Mouse (Mus musculus) spleen, postnatal 4 days (tissue): ENCODE measurements around the gene Lrsam1.
A peak's percentile ranks its signal among the peaks of the same experiment; 100 is the strongest.
"Not testable (repeated sequence)": the region's sequence is repeated elsewhere in the genome, so short reads cannot be mapped to it uniquely, and the experiment has no call there.

Source experiments
- DNase-seq, 2 experiments: peaks; one replicate each; pipeline ENCODE4 v3.0.0; 2022; ENCODE audit warnings: low spot score in 2 of 2

The Lrsam1 gene

DNA sequence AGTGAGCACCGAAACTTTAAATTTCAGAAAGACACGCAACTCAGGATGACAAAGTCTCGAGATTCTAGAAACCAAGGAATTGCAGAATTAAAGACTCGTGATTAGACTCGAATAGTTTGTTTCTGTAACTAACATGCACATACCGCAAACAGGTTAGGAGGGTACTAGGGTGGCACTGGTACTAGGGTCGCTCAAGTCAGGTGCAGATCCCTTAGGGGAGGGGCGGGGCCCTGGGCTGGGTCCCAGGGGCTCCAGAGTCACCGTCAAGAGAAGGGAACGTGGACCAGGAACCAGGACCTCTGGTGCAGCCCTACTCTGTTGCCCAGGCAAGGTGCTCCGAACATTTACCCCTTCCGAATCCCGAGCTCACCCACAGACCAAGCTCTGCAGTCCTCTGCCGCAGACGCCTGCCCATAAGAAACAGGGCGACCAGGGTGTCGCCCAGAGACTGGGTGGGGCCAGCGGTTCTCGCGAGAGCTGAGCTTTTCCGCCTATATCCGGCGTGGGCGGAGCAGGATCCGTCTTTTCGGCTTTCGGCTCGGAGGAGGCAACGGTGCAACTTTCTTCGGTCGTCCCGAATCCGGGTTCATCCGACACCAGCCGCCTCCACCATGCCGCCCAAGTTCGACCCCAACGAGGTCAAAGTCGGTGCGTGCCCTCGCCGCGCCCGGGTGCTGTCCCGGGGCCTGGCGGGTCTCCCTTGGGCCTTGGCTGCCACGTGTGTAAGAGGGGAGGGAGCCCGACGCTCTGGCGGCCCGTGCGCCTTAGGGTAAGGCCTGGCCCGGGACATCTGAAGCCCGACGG, at the start of gene Lrsam1, which contains the start of gene Rpl12:
TSS of gene Lrsam1 (minus strand) at position 423 of the 804 bp plus-strand sequence.
TSS of gene Rpl12 (plus strand) at position 368 of the 804 bp plus-strand sequence.
- DNase-seq = peak; percentile 94 to 98

DNA sequence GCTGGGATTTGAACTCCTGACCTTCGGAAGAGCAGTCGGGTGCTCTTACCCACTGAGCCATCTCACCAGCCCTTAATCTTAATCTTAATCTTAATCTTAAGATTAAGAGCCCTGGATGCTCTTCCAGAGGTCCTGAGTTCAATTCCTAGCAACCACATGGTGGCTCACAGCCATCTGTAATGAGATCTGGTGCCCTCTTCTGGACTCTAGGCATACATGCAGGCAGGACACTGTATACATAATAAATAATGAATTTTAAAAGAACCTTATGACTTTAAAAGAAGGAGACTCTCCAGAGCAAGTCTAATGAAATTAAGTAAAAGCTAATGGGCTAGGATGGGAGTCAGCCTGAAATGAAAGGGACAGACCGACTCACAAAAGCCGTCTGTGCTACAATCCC, 47.6 kb upstream of the Lrsam1 start:
- not testable (repeated sequence) for DNase-seq

DNA sequence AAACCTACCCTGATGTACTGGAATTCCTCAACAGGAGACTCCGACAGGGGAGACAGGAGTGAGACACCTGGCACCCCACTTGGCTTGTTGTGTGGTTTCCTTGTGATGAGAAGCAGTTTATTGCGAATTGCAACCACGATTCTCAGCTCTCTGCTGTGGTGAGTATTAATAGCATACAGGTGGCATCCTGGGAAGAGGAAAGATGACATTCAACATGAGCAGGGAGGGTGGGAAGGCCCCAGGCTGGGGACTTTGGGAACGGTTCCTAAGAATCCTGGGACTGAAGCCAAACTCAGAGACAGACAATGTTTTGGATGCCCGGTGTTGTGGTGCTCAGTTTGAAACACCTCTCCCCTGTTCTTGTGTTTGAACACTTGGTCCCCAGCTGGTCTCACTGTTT, 43.6 kb upstream of the Lrsam1 start:
- no peak for DNase-seq

GRCm38 (mm10) chr2:33002144-33002543, 40.7 kb upstream of the Lrsam1 start:
- no peak for DNase-seq

DNA sequence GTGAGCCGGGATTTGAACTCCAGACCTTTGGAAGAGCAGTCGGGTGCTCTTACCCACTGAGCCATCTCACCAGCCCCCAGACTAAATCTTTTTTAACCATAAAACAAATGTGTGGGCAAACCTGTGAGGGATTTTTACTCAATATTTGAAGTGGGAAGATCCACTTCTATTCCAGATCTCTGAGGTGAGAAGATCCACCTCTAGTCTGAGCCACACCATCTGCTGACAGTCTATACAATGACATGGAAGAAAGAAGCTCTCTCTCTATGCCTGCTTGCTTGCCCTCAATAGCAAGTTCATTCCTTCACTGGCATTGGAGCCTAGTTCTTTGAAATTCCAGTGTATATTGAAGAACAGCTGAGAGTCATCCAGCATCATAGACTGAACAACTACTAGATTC, 38.3 kb upstream of the Lrsam1 start:
- DNase-seq = no peak

DNA sequence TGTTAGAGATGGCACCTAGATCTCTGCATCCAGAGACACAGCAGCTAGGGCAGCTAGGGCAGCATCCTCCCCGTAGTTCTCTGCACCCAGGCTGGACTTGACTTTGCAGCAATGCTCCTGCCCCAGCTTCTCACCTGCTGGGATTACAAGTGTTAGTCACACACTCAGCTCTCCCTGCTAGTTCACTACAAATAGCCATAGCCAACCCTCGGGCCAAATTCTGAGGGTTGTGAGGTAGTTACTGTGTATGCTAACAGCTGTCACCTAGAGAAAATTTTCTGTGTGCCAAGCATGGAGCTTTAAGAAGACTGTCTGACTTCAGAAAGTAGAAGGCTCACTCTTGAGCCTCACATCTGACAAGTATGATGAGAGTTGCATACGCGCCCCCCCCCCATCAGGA, 36.4 kb upstream of the Lrsam1 start:
- no peak for DNase-seq

DNA sequence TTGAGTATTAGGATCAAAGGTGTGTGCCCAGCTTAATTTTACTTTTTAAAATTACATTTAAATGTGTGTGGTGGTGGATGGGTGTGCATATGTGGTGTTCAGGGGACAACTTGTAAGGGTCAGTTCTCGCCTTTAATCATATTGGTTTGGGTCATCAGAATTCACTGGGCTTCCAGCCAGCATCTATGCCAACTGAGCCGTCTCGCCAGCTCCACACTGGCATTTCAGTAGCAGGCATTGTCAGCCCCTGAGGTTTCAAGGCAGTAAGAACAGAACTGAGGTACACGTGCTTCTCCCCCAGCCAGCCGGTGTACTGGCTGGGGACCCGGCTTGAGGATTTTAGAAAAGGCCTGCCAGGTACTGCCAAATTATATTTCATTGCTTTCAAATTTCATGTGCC, 35.7 kb upstream of the Lrsam1 start:
- no peak for DNase-seq

GRCm38 (mm10) chr2:32992130-32992529, 30.7 kb upstream of the Lrsam1 start:
- no peak for DNase-seq

- no peak for DNase-seq
Measured at GRCm38 (mm10) chr2:32990167-32990832, 28.9 kb upstream of the Lrsam1 start.

DNA sequence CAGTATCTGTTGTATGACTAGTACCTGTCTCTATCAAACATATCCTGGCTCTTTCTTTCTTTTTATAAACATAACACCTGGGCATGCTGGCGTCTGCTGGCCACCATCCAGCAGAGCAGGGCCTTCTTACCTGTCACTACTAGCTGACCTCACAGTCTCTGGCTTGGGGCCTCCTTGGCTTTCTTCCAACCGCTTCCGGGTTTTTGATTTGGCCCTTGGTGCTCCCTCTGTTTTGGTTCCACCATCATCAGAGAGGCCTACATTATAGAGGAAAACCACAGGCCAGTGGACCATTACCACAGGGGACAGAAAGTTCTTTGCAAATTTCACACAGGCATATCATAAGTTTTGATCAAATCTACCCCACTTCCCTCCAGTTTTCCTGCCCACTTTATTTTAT, 28.0 kb upstream of the Lrsam1 start:
- DNase-seq = no peak

GRCm38 (mm10) chr2:32985844-32986243, 24.4 kb upstream of the Lrsam1 start:
- no peak for DNase-seq

GRCm38 (mm10) chr2:32983617-32984016, 22.2 kb upstream of the Lrsam1 start:
- DNase-seq = no peak

- DNase-seq = no peak
Measured at GRCm38 (mm10) chr2:32982700-32983099, 21.3 kb upstream of the Lrsam1 start.

- DNase-seq = peak; percentile 86 to 91
Measured at GRCm38 (mm10) chr2:32981725-32982271, 20.4 kb upstream of the Lrsam1 start, which contains the start of gene Slc2a8. Gene Slc2a8 (minus strand): TSS chr2:32982083.

DNA sequence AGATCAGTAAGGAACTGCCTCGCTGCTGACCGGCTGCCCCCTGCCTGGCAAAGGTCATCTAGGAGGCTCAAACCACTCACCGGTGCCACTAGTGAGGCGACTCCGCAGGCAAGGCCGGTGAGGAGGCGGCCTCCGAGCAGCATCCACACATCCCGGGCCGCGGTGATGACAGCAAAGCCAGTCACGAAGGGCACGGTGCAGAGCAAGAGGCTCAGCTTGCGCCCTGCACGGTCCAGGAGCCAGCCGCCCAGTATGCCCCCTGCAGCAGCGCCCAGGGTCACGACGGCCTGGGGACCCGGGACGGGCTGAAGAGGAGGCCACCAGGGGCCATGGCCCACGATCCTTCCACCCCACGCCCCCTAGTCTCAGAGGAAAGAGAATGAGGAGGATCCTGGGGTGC, 19.9 kb upstream of the Lrsam1 start:
- peak in 1 of 2 experiments; percentile 78 for DNase-seq

- DNase-seq = no peak
Measured at GRCm38 (mm10) chr2:32979675-32980074, 18.3 kb upstream of the Lrsam1 start.

DNA sequence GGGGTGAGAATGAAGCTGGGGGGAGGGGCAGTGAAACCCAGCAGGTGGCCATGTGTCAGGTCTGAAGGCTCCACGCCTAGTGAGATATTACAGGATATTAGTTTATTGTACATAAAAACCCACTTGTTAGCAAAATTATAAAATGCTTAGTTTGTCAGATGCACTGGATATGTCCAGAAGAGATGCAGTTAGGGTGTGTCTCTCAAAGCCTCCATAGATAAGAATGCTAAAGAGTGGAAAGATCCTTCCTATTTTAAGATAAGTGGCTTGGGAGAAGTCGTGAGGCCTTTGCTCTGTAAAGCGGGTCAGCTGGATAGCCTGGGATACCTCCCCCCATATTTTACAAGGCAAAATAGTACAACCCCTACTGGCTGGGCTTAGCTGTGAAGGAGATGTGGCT, 17.3 kb upstream of the Lrsam1 start:
- no peak for DNase-seq

DNA sequence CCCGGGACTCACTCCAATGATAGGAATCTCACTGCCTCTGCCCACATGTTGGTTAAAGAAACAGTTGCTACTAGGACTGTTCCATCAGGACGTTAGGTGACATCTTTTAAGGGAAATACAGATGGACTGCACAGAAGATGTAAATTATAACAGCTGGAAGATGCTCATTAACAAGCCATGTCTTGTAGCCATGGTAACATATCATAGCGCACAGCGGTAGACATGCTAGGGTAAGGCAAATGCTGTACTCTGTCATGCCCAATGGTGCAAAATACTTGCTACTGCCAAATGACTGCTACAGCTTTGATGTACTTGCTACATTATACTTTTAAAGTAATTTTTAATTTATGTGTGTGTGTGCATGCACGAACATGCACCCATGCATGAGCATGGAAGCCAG, 15.7 kb upstream of the Lrsam1 start:
- no peak for DNase-seq

GRCm38 (mm10) chr2:32974216-32974615, 12.8 kb upstream of the Lrsam1 start:
- DNase-seq = no peak

DNA sequence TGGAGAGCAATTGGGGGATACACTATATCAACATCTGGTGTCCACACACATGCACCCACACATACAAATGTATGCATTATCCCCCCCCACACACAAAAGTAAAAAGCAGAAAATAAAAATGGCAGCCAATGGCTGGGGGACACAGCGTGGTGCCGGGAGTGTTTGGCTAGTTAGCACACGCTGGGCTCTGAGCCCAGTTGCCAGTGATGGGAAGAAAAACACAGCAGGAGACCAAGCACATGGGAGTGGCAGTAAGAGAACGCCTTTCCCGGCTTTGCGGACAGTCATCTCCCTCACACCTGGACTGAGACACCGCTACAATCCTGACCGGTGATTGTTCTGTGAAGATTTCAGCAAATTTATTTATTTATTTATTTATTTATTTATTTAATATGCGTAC, 9.8 kb upstream of the Lrsam1 start:
- no peak for DNase-seq

GRCm38 (mm10) chr2:32969326-32969725, 7.9 kb upstream of the Lrsam1 start:
- DNase-seq = no peak

- DNase-seq = no peak
Measured at GRCm38 (mm10) chr2:32968024-32968614, 6.7 kb upstream of the Lrsam1 start.
